Mouse (Mus musculus) adrenal gland, postnatal 25 days (tissue): ENCODE results near the gene Dnm1. TPM values are rescaled to one million over a fixed set of nuclear protein-coding genes. Genes with fewer than 3 reads are reported as not detected.
"Not testable (repeated sequence)": the region's sequence is repeated elsewhere in the genome, so short reads cannot be mapped to it uniquely, and the experiment has no call there.

ENCODE experiments used
- DNase-seq: peaks from one replicate; pipeline ENCODE4 v3.0.0; 2021; ENCODE audit warnings: mixed read lengths
- total RNA-seq: library from RNA; stranded (reverse); gene quantifications from 2 replicates; pipeline ENCODE4 v1.2.3, GENCODE M21; 2021

Dnm1 gene
- total RNA-seq, 1 experiment from 2014 or later: 20.4 TPM

- no peak for DNase-seq
Observed at GRCm38 (mm10) chr2:32311443-32312317, 41.5 kb downstream of the Dnm1 start.

- no peak for DNase-seq
Observed at GRCm38 (mm10) chr2:32310096-32310845, 42.9 kb downstream of the Dnm1 start.

- no peak for DNase-seq
Observed at GRCm38 (mm10) chr2:32308870-32309568, 44.1 kb downstream of the Dnm1 start.

- peak; percentile 42 for DNase-seq
Observed at GRCm38 (mm10) chr2:32307941-32308760, 45.0 kb downstream of the Dnm1 start.

GRCm38 (mm10) chr2:32307247-32307798 is 45.8 kb downstream of the Dnm1 start:
- no peak for DNase-seq

- DNase-seq: no peak
Observed at GRCm38 (mm10) chr2:32306176-32306575, 47.0 kb downstream of the Dnm1 start.

- DNase-seq: no peak
Observed at GRCm38 (mm10) chr2:32305668-32306067, 47.5 kb downstream of the Dnm1 start.

- peak; percentile 58 for DNase-seq
Observed at GRCm38 (mm10) chr2:32304145-32304832, 48.8 kb downstream of the Dnm1 start.

- no peak for DNase-seq
Observed at GRCm38 (mm10) chr2:32302952-32303351, 50.2 kb downstream of the Dnm1 start.

- DNase-seq: no peak
Observed at GRCm38 (mm10) chr2:32299469-32299868, 53.7 kb downstream of the Dnm1 start.

- not testable (repeated sequence) for DNase-seq
Observed at GRCm38 (mm10) chr2:32295842-32296241, 57.3 kb downstream of the Dnm1 start.

GRCm38 (mm10) chr2:32295285-32295684 is 57.9 kb downstream of the Dnm1 start:
- no peak for DNase-seq

GRCm38 (mm10) chr2:32294348-32294747 is 58.8 kb downstream of the Dnm1 start:
- DNase-seq: peak; percentile 32

- no peak for DNase-seq
Observed at GRCm38 (mm10) chr2:32289578-32289977, 63.6 kb downstream of the Dnm1 start.

GRCm38 (mm10) chr2:32288371-32288931 is 64.7 kb downstream of the Dnm1 start:
- DNase-seq: no peak

- DNase-seq: peak; percentile 99
Observed at GRCm38 (mm10) chr2:32287923-32288367, 65.2 kb downstream of the Dnm1 start, which contains the start of gene Swi5. Gene Swi5 (minus strand): TSS chr2:32288075.

- peak; percentile 28 for DNase-seq
Observed at GRCm38 (mm10) chr2:32287334-32287840, 65.8 kb downstream of the Dnm1 start, which contains the start of gene Golga2. Gene Golga2 (plus strand): TSS chr2:32287384.

- DNase-seq: no peak
Observed at GRCm38 (mm10) chr2:32283986-32284385, 69.2 kb downstream of the Dnm1 start.

GRCm38 (mm10) chr2:32282727-32283126 is 70.4 kb downstream of the Dnm1 start:
- DNase-seq: peak; percentile 59

- no peak for DNase-seq
Observed at GRCm38 (mm10) chr2:32282289-32282688, 70.8 kb downstream of the Dnm1 start.
